Mouse (Mus musculus) midbrain, postnatal 0 days (tissue): ENCODE results near the gene Fcmr. TPM values are rescaled to one million over a fixed set of nuclear protein-coding genes. Genes with fewer than 3 reads are reported as not detected.

Source experiments
- ATAC-seq: fragments of 200-750 bp; cut with Nextera tagmentation; 2 replicates; pipeline ENCODE4 v1.8.0; 2017; ENCODE audit warnings: moderate number of reproducible peaks, mild to moderate bottlenecking, moderate TSS enrichment, moderate library complexity; ENCODE audit not compliant: low FRiP score
- DNase-seq: peaks from one replicate; pipeline ENCODE4 v3.0.0-alpha.2; 2015; ENCODE audit warnings: low spot score
- H3K27ac ChIP-seq: fragments of 300-500 bp; sonication (generic); 2 replicates; pipeline ENCODE4 v1.5.1; 2014; ENCODE audit warnings: low read depth, mild to moderate bottlenecking, low read length, mixed read lengths
- H3K27me3 ChIP-seq: fragments of 300-500 bp; sonication (generic); 2 replicates; pipeline ENCODE4 v1.6.1; 2014; ENCODE audit warnings: low read length, control low read depth, mixed read lengths; ENCODE audit not compliant: insufficient read depth
- H3K36me3 ChIP-seq: fragments of 300-500 bp; sonication (generic); 2 replicates; pipeline ENCODE4 v1.6.1; 2014; ENCODE audit warnings: low read length, control low read depth, mixed read lengths; ENCODE audit not compliant: insufficient read depth
- H3K4me1 ChIP-seq: fragments of 300-500 bp; sonication (generic); 2 replicates; pipeline ENCODE4 v1.6.1; 2014; ENCODE audit warnings: mild to moderate bottlenecking, control low read depth, antibody characterized with exemption, low read length, mixed read lengths; ENCODE audit not compliant: insufficient read depth
- H3K4me2 ChIP-seq: fragments of 300-500 bp; sonication (generic); 2 replicates; pipeline ENCODE4 v1.6.1; 2014; ENCODE audit warnings: low read depth, mild to moderate bottlenecking, low read length, mixed read lengths; ENCODE audit not compliant: poor library complexity, severe bottlenecking
- H3K4me3 ChIP-seq: fragments of 300-500 bp; sonication (generic); 2 replicates; pipeline ENCODE4 v1.5.1; 2014; ENCODE audit warnings: low read depth, mild to moderate bottlenecking, low read length, moderate library complexity
- H3K9ac ChIP-seq: fragments of 300-500 bp; sonication (generic); replicated peaks from 2 replicates; pipeline ENCODE4 v1.6.1; 2014; ENCODE audit warnings: mild to moderate bottlenecking, low read length, moderate library complexity, mixed read lengths; ENCODE audit not compliant: poor library complexity, severe bottlenecking
- H3K9me3 ChIP-seq: fragments of 300-500 bp; sonication (generic); 2 replicates; pipeline ENCODE4 v1.6.1; 2016; ENCODE audit warnings: low read length, control low read depth
- CTCF ChIP-seq: IDR thresholded peaks from 2 replicates; pipeline ENCODE4 v1.5.1; 2016; ENCODE audit warnings: antibody characterized with exemption, mild to moderate bottlenecking
- WGBS: fragments of 180-500 bp; shearing (Covaris S2); extraction: QIAGEN DNeasy Blood & Tissue Kit; methylation state at CpG from one replicate; pipeline ENCODE4 v1.1.7; 2014; 5-methylcytosine and 5-hydroxymethylcytosine counted together
- polyA plus RNA-seq: library from polyadenylated mRNA; unstranded; fragments of >200 nt; fragmentation: Nextera tagmentation; extraction: Ambion mirVana; gene quantifications from 2 replicates; pipeline ENCODE4 v1.2.1, GENCODE M21; 2015
- total RNA-seq: library from RNA; depleted of rRNA; stranded (reverse); fragments of >200 nt; gene quantifications from 2 replicates; pipeline ENCODE4 v1.2.3, GENCODE M21; 2014

Gene Fcmr
- total and polyA plus RNA-seq, 2 experiments from 2014 or later: 0.16 to 2.3 TPM

- H3K4me1 ChIP-seq: no peaks in the 10 kb centered on the region
- H3K4me2 ChIP-seq: no peak overlapping the region
- H3K27ac ChIP-seq: no peak overlapping the region
- H3K9me3 ChIP-seq: no peaks in the 10 kb centered on the region
- H3K4me3 ChIP-seq: no peak overlapping the region
- no peak for ATAC-seq
- H3K27me3 ChIP-seq: no peaks in the 10 kb centered on the region
- 93% methylated on average over 2 of the region's 2 CpGs for WGBS
- H3K36me3 ChIP-seq: no peaks in the 10 kb centered on the region
- no peak overlapping the region for H3K9ac ChIP-seq
- TF ChIP-seq CTCF: no peak
- DNase-seq: no peak
These were observed 9.7 kb upstream of the Fcmr start for GRCm38 (mm10) chr1:130855723-130856122.

- Histone ChIP-seq H3K9ac (no peak overlapping the region), H3K36me3 (no peaks in the 10 kb centered on the region), H3K4me3 (no peak overlapping the region), H3K27ac (no peak overlapping the region), H3K27me3 (no peaks in the 10 kb centered on the region), H3K4me2 (no peak overlapping the region), H3K9me3 (no peaks in the 10 kb centered on the region), H3K4me1 (no peaks in the 10 kb centered on the region)
- no peak for TF ChIP-seq CTCF
- ATAC-seq (no peak), DNase-seq (no peak)
- WGBS: 84% methylated on average over 4 of the region's 4 CpGs
These were observed 8.0 kb upstream of the Fcmr start for GRCm38 (mm10) chr1:130857456-130857855.

DNA sequence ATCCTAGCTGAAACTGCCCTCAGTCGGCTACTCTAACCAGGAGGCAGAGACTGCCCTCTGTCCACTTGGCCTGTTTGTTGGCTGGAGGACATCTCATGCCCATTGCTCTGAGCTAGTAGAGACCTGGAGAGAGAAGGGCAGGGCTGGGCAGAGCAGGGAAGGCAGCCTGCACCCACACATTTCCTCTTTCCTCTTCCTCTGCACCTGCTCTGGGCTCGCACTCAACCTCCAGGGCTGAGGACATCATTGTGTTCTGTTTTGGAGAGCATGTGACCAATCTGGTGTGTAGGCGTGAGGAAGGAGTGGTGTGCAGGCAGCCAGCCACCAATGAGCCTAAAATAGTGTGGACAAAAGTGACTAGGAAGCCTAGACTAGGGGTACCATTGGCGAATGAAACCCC is 1.2 kb upstream of the Fcmr start:
- WGBS: 83% methylated on average over 4 of the region's 4 CpGs

GRCm38 (mm10) chr1:130864741-130865140 is 728 bp upstream of the Fcmr start:
- H3K4me3 ChIP-seq: no peak overlapping the region
- H3K4me2 ChIP-seq: no peak overlapping the region
- no peak overlapping the region for H3K9ac ChIP-seq
- no peak for DNase-seq
- no peaks in the 10 kb centered on the region for H3K4me1 ChIP-seq
- H3K36me3 ChIP-seq: no peaks in the 10 kb centered on the region
- 92% methylated on average over 5 of the region's 5 CpGs for WGBS
- H3K27me3 ChIP-seq: no peaks in the 10 kb centered on the region
- no peak for TF ChIP-seq CTCF
- H3K27ac ChIP-seq: no peak overlapping the region
- ATAC-seq: no peak
- H3K9me3 ChIP-seq: no peaks in the 10 kb centered on the region

More for the DNA sequence above, 1.2 kb upstream of the Fcmr start:
- TF ChIP-seq CTCF: no peak
- Histone ChIP-seq H3K4me2 (no peak overlapping the region), H3K27me3 (no peaks in the 10 kb centered on the region), H3K36me3 (no peaks in the 10 kb centered on the region), H3K9me3 (no peaks in the 10 kb centered on the region), H3K27ac (no peak overlapping the region), H3K4me3 (no peak overlapping the region), H3K4me1 (no peaks in the 10 kb centered on the region), H3K9ac (no peak overlapping the region)
- DNase-seq (no peak), ATAC-seq (no peak)

DNA sequence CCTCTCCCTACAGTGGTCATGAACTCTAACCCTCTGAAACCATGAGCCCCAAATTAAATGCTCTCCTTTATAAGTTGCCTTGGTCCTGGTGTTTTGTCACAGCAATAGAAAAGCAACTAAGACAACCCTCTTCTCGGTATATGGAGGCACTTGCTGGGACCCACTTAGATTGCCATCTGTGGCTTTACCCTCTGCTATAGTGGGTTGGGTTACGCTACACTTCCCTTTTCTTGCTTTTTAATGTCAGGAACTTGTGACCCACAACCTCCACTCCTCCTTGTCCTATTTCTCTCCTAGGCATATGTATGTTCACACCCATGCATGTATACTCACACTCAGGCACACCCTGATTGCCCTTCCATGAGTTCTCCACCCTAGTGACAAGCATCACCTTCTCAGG is 7.4 kb downstream of the Fcmr start:
- Histone ChIP-seq H3K4me2 (no peak overlapping the region), H3K27ac (no peak overlapping the region), H3K4me3 (no peak overlapping the region), H3K4me1 (no peaks in the 10 kb centered on the region), H3K9ac (no peak overlapping the region), H3K9me3 (no peaks in the 10 kb centered on the region), H3K36me3 (no peaks in the 10 kb centered on the region), H3K27me3 (no peaks in the 10 kb centered on the region)
- WGBS: 91% methylated on average over 2 of the region's 2 CpGs
- ATAC-seq: no peak
- no peak for DNase-seq
- TF ChIP-seq CTCF: no peak

DNA sequence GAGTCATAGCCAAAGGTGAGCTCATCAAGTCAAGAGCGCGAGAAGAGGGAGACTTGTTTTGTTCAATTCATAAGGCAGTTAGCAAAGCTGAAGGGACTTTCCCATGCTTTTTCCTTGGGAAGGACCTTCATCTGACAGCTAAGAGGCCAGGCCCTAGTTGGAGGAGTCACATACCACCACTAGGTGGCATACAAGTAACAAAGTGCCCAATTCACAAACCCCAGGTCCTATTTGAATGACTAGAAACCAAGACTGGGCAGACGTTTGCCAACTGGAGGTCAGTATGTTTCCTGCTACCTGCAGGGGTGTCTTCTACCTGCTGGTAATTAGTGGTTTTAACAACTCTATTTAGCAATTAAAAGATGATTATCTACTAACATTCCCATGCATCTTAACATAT is 9.7 kb downstream of the Fcmr start:
- 40% methylated on average over 3 of the region's 3 CpGs for WGBS
- DNase-seq (peak; percentile 79), ATAC-seq (no peak)

More for the DNA sequence above, 9.7 kb downstream of the Fcmr start:
- peak; percentile 90 for TF ChIP-seq CTCF
- no peaks in the 10 kb centered on the region for H3K9me3 ChIP-seq
- no peak overlapping the region for H3K27ac ChIP-seq
- H3K9ac ChIP-seq: no peak overlapping the region
- no peaks in the 10 kb centered on the region for H3K4me1 ChIP-seq
- no peaks in the 10 kb centered on the region for H3K36me3 ChIP-seq
- no peak overlapping the region for H3K4me3 ChIP-seq
- no peaks in the 10 kb centered on the region; the same call in 1 of the 2 replicates for H3K27me3 ChIP-seq
- no peak overlapping the region for H3K4me2 ChIP-seq
